Mouse (Mus musculus): ENCODE results near the gene Uprt. TPM values are rescaled to one million over a fixed set of nuclear protein-coding genes. Genes with fewer than 3 reads are reported as not detected.

The Uprt gene
- total and polyA plus RNA-seq, 3 experiments, result 0.93 to 37.5 (median 4.3) TPM

GRCm38 (mm10) chrX:104542635-104543034, 60.0 kb downstream of the Uprt start:
- ATAC-seq (ENCODE audit: extremely low read depth, insufficient number of reproducible peaks, low FRiP score, poor library complexity, severe bottlenecking) (no peak), DNase-seq (ENCODE audit: low spot score) (no peak)
- no peaks in the 10 kb centered on the region for H3K4me1 ChIP-seq (ENCODE audit: insufficient read depth, low read depth, low read length)
- H3K4me3 ChIP-seq (ENCODE audit: low read depth, low read length), result no peak overlapping the region
- TF ChIP-seq CTCF (IDR thresholded peaks at IDR 0.05; ENCODE audit: low read depth, low read length) (no peak), GATA2 (IDR thresholded peaks at IDR 0.05; ENCODE audit: borderline replicate concordance, low read depth, low read length) (no peak), POLR2AphosphoS5 (IDR thresholded peaks at IDR 0.05; ENCODE audit: insufficient replicate concordance, low read depth, low read length) (no peak), GATA1 (IDR thresholded peaks at IDR 0.05; ENCODE audit: borderline replicate concordance, low read length) (no peak), TAL1 (conservative IDR thresholded peaks at IDR 0.05; ENCODE audit: low read depth, low read length) (no peak)
- H3K27me3 ChIP-seq (ENCODE audit: insufficient read depth, low read length), result no peaks in the 10 kb centered on the region
- no peaks in the 10 kb centered on the region for H3K36me3 ChIP-seq (replicated peaks)
- no peaks in the 10 kb centered on the region for H3K9me3 ChIP-seq (replicated peaks)

- Histone ChIP-seq H3K4me1 (ENCODE audit: insufficient read depth, low read depth, low read length) (no peaks in the 10 kb centered on the region), H3K36me3 (replicated peaks) (no peaks in the 10 kb centered on the region), H3K4me3 (ENCODE audit: low read depth, low read length) (no peak overlapping the region), H3K27me3 (ENCODE audit: insufficient read depth, low read length) (no peaks in the 10 kb centered on the region), H3K9me3 (replicated peaks) (no peaks in the 10 kb centered on the region)
- TF ChIP-seq CTCF (IDR thresholded peaks at IDR 0.05; ENCODE audit: low read depth, low read length), result no peak
- TF ChIP-seq POLR2AphosphoS5 (IDR thresholded peaks at IDR 0.05; ENCODE audit: insufficient replicate concordance, low read depth, low read length), result no peak
- no peak for TF ChIP-seq TAL1 (conservative IDR thresholded peaks at IDR 0.05; ENCODE audit: low read depth, low read length)
- no peak for TF ChIP-seq GATA1 (IDR thresholded peaks at IDR 0.05; ENCODE audit: borderline replicate concordance, low read length)
- no peak for TF ChIP-seq GATA2 (IDR thresholded peaks at IDR 0.05; ENCODE audit: borderline replicate concordance, low read depth, low read length)
- no peak for ATAC-seq (ENCODE audit: extremely low read depth, insufficient number of reproducible peaks, low FRiP score, poor library complexity, severe bottlenecking)
- no peak for DNase-seq (ENCODE audit: low spot score)
Observed at GRCm38 (mm10) chrX:104543919-104544595, 61.4 kb downstream of the Uprt start.

- Histone ChIP-seq H3K27me3 (ENCODE audit: insufficient read depth, low read length) (no peaks in the 10 kb centered on the region), H3K4me1 (ENCODE audit: insufficient read depth, low read depth, low read length) (no peaks in the 10 kb centered on the region), H3K9me3 (replicated peaks) (no peaks in the 10 kb centered on the region), H3K36me3 (replicated peaks) (no peaks in the 10 kb centered on the region), H3K4me3 (ENCODE audit: low read depth, low read length) (no peak overlapping the region)
- no peak for TF ChIP-seq CTCF (IDR thresholded peaks at IDR 0.05; ENCODE audit: low read depth, low read length)
- TF ChIP-seq TAL1 (conservative IDR thresholded peaks at IDR 0.05; ENCODE audit: low read depth, low read length), result no peak
- no peak for TF ChIP-seq GATA2 (IDR thresholded peaks at IDR 0.05; ENCODE audit: borderline replicate concordance, low read depth, low read length)
- no peak for TF ChIP-seq POLR2AphosphoS5 (IDR thresholded peaks at IDR 0.05; ENCODE audit: insufficient replicate concordance, low read depth, low read length)
- no peak for TF ChIP-seq GATA1 (IDR thresholded peaks at IDR 0.05; ENCODE audit: borderline replicate concordance, low read length)
- ATAC-seq (ENCODE audit: extremely low read depth, insufficient number of reproducible peaks, low FRiP score, poor library complexity, severe bottlenecking) (no peak), DNase-seq (ENCODE audit: low spot score) (no peak)
Observed at GRCm38 (mm10) chrX:104545283-104545682, 62.7 kb downstream of the Uprt start.

Other genes starting within 250 kb of the Uprt start
- 48.7 and 50.3 TPM in 2 replicates for gene Abcb7, start 69.0 kb upstream of the Uprt start, total RNA-seq (2014; fragmentation: Nextera tagmentation)
- 50.9 and 59.2 TPM in 2 replicates for gene Abcb7, start 69.0 kb upstream of the Uprt start, total RNA-seq (2017)
- gene Abcb7, start 69.0 kb upstream of the Uprt start, polyA plus RNA-seq (2012), result 28.6 and 43.6 TPM in 2 replicates
- not detected in 2 replicates for gene Zdhhc15, start 188.2 kb downstream of the Uprt start, total RNA-seq (2014; fragmentation: Nextera tagmentation)
- 0.06 TPM in 1 of 2 replicates, not detected in the other for gene Zdhhc15, start 188.2 kb downstream of the Uprt start, total RNA-seq (2017)
- gene Zdhhc15, start 188.2 kb downstream of the Uprt start, polyA plus RNA-seq (2012), result not detected in 2 replicates

All from G1E (cell line).